Mouse (Mus musculus) ES-E14 (cell line): ENCODE results near the gene Plxna2. TPM values are rescaled to one million over a fixed set of nuclear protein-coding genes. Genes with fewer than 3 reads are reported as not detected.

Experiments used
- DNase-seq: peaks from one replicate; pipeline ENCODE4 v3.0.0-alpha.2; 2013; ENCODE audit warnings: low read depth, low spot score
- H3K27ac ChIP-seq: 2 replicates; pipeline ENCODE4 v1.5.1; 2012; ENCODE audit warnings: low read depth, mild to moderate bottlenecking, low read length, moderate library complexity, mixed read lengths; ENCODE audit not compliant: poor library complexity, insufficient read depth, severe bottlenecking
- H3K36me3 ChIP-seq: 2 replicates; pipeline ENCODE4 v1.6.1; 2012; ENCODE audit warnings: mild to moderate bottlenecking, low read length, moderate library complexity, mixed read lengths; ENCODE audit not compliant: control insufficient read depth, poor library complexity, insufficient read depth, severe bottlenecking
- H3K4me1 ChIP-seq, 2 experiments: fragments of 150-350 bp in 1 of 2; sonication (generic) in 1 of 2; 2 replicates each; pipeline ENCODE4 v1.6.1; 2012; ENCODE audit warnings: low read length in 2 of 2, mild to moderate bottlenecking in 1 of 2, mixed read lengths in 1 of 2; ENCODE audit not compliant: control insufficient read depth in 2 of 2, insufficient read depth in 2 of 2, poor library complexity in 1 of 2
- H3K4me3 ChIP-seq, 2 experiments: fragments of 150-350 bp in 1 of 2; sonication (generic) in 1 of 2; 2 replicates each; pipeline ENCODE4 v1.5.1; 2012; ENCODE audit warnings: low read length in 2 of 2, low read depth in 1 of 2, mild to moderate bottlenecking in 1 of 2, mixed read lengths in 1 of 2; ENCODE audit not compliant: insufficient read depth in 1 of 2, poor library complexity in 1 of 2, severe bottlenecking in 1 of 2
- H3K9ac ChIP-seq: 2 replicates; pipeline ENCODE4 v1.6.1; 2012; ENCODE audit warnings: low read depth, mild to moderate bottlenecking, low read length, mixed read lengths; ENCODE audit not compliant: poor library complexity, insufficient read depth, severe bottlenecking
- H3K9me3 ChIP-seq: fragments of 150-350 bp; sonication (generic); 2 replicates; pipeline ENCODE4 v1.6.1; 2012; ENCODE audit warnings: low read depth, mild to moderate bottlenecking, low read length; ENCODE audit not compliant: control insufficient read depth, insufficient read depth
- CHD2 ChIP-seq: IDR thresholded peaks from 2 replicates; pipeline ENCODE4 v1.6.1; 2014; ENCODE audit warnings: mild to moderate bottlenecking, low read depth, low read length, inconsistent platforms
- HCFC1 ChIP-seq: IDR thresholded peaks from 2 replicates; pipeline ENCODE4 v1.6.1; 2012; ENCODE audit warnings: low read length, inconsistent platforms, borderline replicate concordance; ENCODE audit not compliant: insufficient read depth
- MAFK ChIP-seq: IDR thresholded peaks from 2 replicates; pipeline ENCODE4 v1.6.1; 2014; ENCODE audit warnings: mild to moderate bottlenecking, low read depth, low read length, inconsistent platforms; ENCODE audit not compliant: insufficient read depth
- ZC3H11A ChIP-seq: IDR thresholded peaks from 2 replicates; pipeline ENCODE4 v1.6.1; 2012; ENCODE audit warnings: low read depth, mild to moderate bottlenecking, inconsistent platforms, low read length, borderline replicate concordance
- ZNF384 ChIP-seq: IDR thresholded peaks from 2 replicates; pipeline ENCODE4 v1.6.1; 2012; ENCODE audit warnings: low read depth, low read length, inconsistent platforms
- in situ Hi-C, 2 experiments: fragments of 600-800 bp; cut with MboI; formaldehyde crosslinking; loops; one replicate each; pipeline ENCODE4 v1.15.1; 2025; ENCODE audit warnings: low sequenced_read_pairs in 2 of 2, inconsistent platforms in 1 of 2; ENCODE audit not compliant: unreplicated experiment in 2 of 2
- total RNA-seq: library from RNA; depleted of rRNA; stranded (reverse); fragments of 300-350 nt; gene quantifications from 2 replicates; pipeline ENCODE4 v1.2.3, GENCODE M21; 2012

The Plxna2 gene
- total RNA-seq, 1 experiment: 3.9 TPM

DNA sequence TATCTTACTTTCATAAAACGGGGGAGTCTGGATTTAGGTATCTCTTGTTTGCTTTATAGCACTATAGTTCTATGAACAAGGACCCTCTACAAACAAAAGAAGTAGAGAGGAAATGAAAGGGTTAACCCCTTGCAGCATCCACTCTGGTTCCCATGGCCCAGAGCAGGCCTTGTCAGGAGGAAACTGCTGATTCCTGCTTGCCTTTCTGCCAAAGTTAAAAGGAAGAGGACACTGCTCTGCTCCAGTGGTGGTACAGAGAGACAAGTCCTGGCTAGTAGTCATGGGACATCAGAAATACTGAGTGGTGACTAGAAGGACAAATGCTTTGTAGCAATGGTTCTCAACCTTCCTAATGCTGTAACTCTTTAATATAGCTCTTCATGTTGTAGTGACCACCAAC, 27.9 kb downstream of the Plxna2 start:
- H3K9ac ChIP-seq: no peak overlapping the region
- H3K9me3 ChIP-seq: no peaks in the 10 kb centered on the region
- TF ChIP-seq HCFC1 (no peak), CHD2 (no peak), ZNF384 (no peak), ZC3H11A (no peak), MAFK (no peak)
- H3K4me3 ChIP-seq: no peak overlapping the region
- H3K36me3 ChIP-seq: no peaks in the 10 kb centered on the region
- no peaks in the 10 kb centered on the region for H3K4me1 ChIP-seq
- in situ Hi-C loops: no loop called here
- H3K27ac ChIP-seq: no peak overlapping the region
- DNase-seq: no peak

DNA sequence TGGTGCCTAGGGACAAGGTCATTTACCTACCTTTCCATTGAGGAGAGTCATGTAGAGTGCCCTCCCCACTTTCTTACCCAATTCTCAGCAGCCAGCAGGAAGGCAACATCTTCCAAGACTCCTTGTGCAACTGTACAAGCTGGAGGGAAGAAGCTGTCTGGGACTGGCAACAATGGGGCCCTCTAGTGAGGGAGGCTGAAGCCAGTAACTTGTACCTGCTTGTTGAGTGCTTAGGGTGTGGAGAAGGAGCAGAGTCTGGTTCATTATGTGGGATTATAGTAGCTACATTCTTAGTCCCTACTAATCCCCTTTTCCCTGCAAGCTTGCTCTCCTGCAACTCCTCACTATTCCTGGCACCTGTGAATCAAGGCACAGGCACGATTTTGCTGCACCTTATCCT, 32.1 kb downstream of the Plxna2 start:
- no peaks in the 10 kb centered on the region for H3K9me3 ChIP-seq
- no peak overlapping the region for H3K27ac ChIP-seq
- TF ChIP-seq CHD2 (no peak), HCFC1 (no peak), MAFK (no peak), ZC3H11A (no peak), ZNF384 (no peak)
- H3K4me1 ChIP-seq: no peaks in the 10 kb centered on the region
- no peaks in the 10 kb centered on the region for H3K36me3 ChIP-seq
- DNase-seq: no peak
- no peak overlapping the region for H3K4me3 ChIP-seq
- H3K9ac ChIP-seq: no peak overlapping the region
- in situ Hi-C loops: no loop called here

DNA sequence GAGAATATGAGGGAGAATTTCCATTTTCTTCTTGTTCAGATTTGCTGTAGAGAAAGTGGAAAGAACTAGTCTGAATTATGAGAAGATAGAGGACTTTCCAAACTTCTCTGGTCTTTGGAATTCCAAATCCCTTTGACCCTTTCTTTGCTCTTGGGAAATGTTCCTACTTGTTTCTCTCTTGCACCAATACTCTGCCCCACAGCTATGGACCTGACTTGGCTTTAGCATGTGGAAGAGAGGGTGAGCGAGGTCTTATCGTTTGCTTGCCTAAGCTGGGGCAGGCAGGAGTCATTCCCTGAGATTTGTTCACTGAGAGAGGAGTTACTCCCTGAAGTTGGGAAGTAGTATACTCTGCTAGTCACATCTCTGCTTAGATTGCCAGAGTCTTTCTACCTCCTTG, 32.5 kb downstream of the Plxna2 start:
- no peak for DNase-seq
- in situ Hi-C loops: no loop called here
- H3K9me3 ChIP-seq: no peaks in the 10 kb centered on the region
- no peak overlapping the region for H3K9ac ChIP-seq
- no peak overlapping the region for H3K27ac ChIP-seq
- H3K4me3 ChIP-seq: no peak overlapping the region
- no peaks in the 10 kb centered on the region for H3K36me3 ChIP-seq
- TF ChIP-seq HCFC1: no peak
- TF ChIP-seq CHD2: no peak
- no peak for TF ChIP-seq MAFK
- TF ChIP-seq ZC3H11A: no peak
- no peak for TF ChIP-seq ZNF384
- H3K4me1 ChIP-seq: no peaks in the 10 kb centered on the region

DNA sequence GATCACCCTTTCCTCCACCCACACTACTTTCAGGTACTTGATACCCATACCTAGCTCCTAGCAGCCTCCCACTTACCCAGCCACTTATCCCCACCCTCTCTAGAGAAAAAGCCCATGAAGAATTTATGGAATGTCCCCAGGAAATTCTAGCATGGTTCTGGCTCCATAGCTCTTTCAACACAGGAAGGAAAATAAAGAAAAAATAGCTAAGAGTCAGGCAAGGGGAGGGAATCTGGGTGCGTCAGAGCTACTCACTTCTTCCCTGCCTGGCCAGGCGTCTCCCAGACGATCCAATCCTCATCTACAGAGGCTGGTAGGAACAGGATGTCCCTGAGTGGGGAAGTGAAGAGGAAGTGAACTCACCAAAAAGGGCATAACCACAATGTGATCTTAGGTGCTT, 34.0 kb downstream of the Plxna2 start:
- Histone ChIP-seq H3K36me3 (no peaks in the 10 kb centered on the region), H3K9me3 (no peaks in the 10 kb centered on the region), H3K27ac (no peak overlapping the region), H3K4me3 (no peak overlapping the region), H3K9ac (no peak overlapping the region), H3K4me1 (no peaks in the 10 kb centered on the region)
- TF ChIP-seq MAFK (no peak), ZC3H11A (no peak), CHD2 (no peak), HCFC1 (no peak), ZNF384 (no peak)
- in situ Hi-C loops: no loop called here
- no peak for DNase-seq
